Mouse (Mus musculus) stomach, postnatal 0 days (tissue): ENCODE data around the gene Ppp4c. TPM values are rescaled to one million over a fixed set of nuclear protein-coding genes. Genes with fewer than 3 reads are reported as not detected.

Experiments
- ATAC-seq: fragments of 200-750 bp; cut with Nextera tagmentation; 2 replicates; pipeline ENCODE4 v1.8.0; 2017; ENCODE audit not compliant: low FRiP score, low TSS enrichment
- DNase-seq: peaks from one replicate; pipeline ENCODE4 v3.0.0-alpha.2; 2016; ENCODE audit warnings: low spot score
- H3K27ac ChIP-seq: fragments of 300-500 bp; sonication (generic); replicated peaks from 2 replicates; pipeline ENCODE4 v1.5.1; 2014; ENCODE audit warnings: mild to moderate bottlenecking, control low read depth
- H3K27me3 ChIP-seq: fragments of 300-500 bp; sonication (generic); 2 replicates; pipeline ENCODE4 v1.6.1; 2014; ENCODE audit warnings: low read length; ENCODE audit not compliant: control insufficient read depth, insufficient read depth
- H3K36me3 ChIP-seq: fragments of 300-500 bp; sonication (generic); 2 replicates; pipeline ENCODE4 v1.6.1; 2014; ENCODE audit warnings: low read length, mixed read lengths; ENCODE audit not compliant: control insufficient read depth, insufficient read depth
- H3K4me1 ChIP-seq: fragments of 300-500 bp; sonication (generic); replicated peaks from 2 replicates; pipeline ENCODE4 v1.6.1; 2014; ENCODE audit warnings: antibody characterized with exemption; ENCODE audit not compliant: control insufficient read depth, insufficient read depth
- H3K4me2 ChIP-seq: fragments of 300-500 bp; sonication (generic); replicated peaks from 2 replicates; pipeline ENCODE4 v1.6.1; 2014; ENCODE audit warnings: low read depth, mild to moderate bottlenecking, control low read depth, moderate library complexity
- H3K4me3 ChIP-seq: fragments of 300-500 bp; sonication (generic); 2 replicates; pipeline ENCODE4 v1.5.1; 2014; ENCODE audit warnings: low read depth, low read length, control low read depth
- H3K9ac ChIP-seq: fragments of 300-500 bp; sonication (generic); 2 replicates; pipeline ENCODE4 v1.6.1; 2014; ENCODE audit warnings: mild to moderate bottlenecking, low read length, control low read depth, mixed read lengths
- H3K9me3 ChIP-seq: fragments of 300-500 bp; sonication (generic); 2 replicates; pipeline ENCODE4 v1.6.1; 2016; ENCODE audit warnings: low read length; ENCODE audit not compliant: control insufficient read depth
- CTCF ChIP-seq: IDR thresholded peaks from 2 replicates; pipeline ENCODE4 v1.5.1; 2016; ENCODE audit warnings: antibody characterized with exemption, low read depth, mild to moderate bottlenecking, moderate library complexity
- EP300 ChIP-seq: optimal IDR thresholded peaks from 2 replicates; pipeline ENCODE3; 2016; ENCODE audit warnings: antibody characterized with exemption
- WGBS: fragments of 180-500 bp; shearing (Covaris S2); extraction: QIAGEN DNeasy Blood & Tissue Kit; methylation state at CpG from one replicate; pipeline ENCODE4 v1.1.7; 2014; 5-methylcytosine and 5-hydroxymethylcytosine counted together
- polyA plus RNA-seq: library from polyadenylated mRNA; unstranded; fragments of >200 nt; fragmentation: Nextera tagmentation; extraction: Ambion mirVana; gene quantifications from 2 replicates; pipeline ENCODE4 v1.2.1, GENCODE M21; 2015

Ppp4c gene
- polyA plus RNA-seq, 1 experiment from 2014 or later: 122 TPM

GRCm38 (mm10) chr7:126765540-126765939, 26.8 kb downstream of the Ppp4c start:
- ATAC-seq (no peak), DNase-seq (no peak)
- no peak overlapping the region for H3K9ac ChIP-seq
- H3K36me3 ChIP-seq: peaks cover 32% of the 10 kb centered on the region
- no peak overlapping the region for H3K4me2 ChIP-seq
- H3K4me3 ChIP-seq: no peak overlapping the region
- H3K27ac ChIP-seq: peak overlapping the region; percentile 76; the same call in 1 of the 2 replicates
- no peaks in the 10 kb centered on the region for H3K27me3 ChIP-seq
- peaks cover 10% of the 10 kb centered on the region for H3K4me1 ChIP-seq
- no peaks in the 10 kb centered on the region for H3K9me3 ChIP-seq
- no peak for TF ChIP-seq EP300
- WGBS: 59% methylated on average over 9 of the region's 9 CpGs

DNA sequence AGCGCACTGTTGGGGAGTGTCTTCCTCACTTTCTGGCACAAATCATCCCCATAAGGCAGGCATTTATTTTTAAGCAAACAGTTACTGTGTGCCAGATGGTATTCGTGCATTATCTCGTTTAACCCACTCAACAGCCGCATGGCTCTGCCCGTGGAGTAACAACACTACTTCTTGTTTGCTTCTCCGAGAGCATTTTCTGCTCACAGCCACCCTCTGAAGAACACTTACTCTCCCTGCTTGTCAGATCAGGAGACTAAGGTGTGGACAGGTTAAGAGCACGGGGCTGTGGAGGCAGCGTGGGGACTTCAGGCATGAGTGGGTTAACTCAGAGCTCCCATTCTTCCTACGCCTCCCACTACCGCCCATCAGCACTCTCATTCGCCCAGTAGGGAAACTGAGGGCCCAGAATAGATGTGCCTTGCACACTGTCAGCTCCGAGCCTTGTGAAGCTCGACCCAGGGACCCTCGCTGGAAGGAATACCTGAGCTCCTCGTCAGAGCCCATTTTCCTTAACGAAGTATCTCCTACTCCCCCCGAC, 29.8 kb downstream of the Ppp4c start:
- Histone ChIP-seq H3K36me3 (peaks cover 23% of the 10 kb centered on the region), H3K9me3 (no peaks in the 10 kb centered on the region), H3K9ac (peak overlapping the region; percentile 23; the same call in 1 of the 2 replicates), H3K4me3 (no peak overlapping the region), H3K27me3 (no peaks in the 10 kb centered on the region), H3K4me2 (peak overlapping the region; percentile 29; the same call in 1 of the 2 replicates), H3K27ac (peak overlapping the region; percentile 97; the same call in 1 of the 2 replicates), H3K4me1 (peaks cover 10% of the 10 kb centered on the region)
- ATAC-seq: no peak
- WGBS: 48% methylated on average over 17 of the region's 17 CpGs
- TF ChIP-seq CTCF (no peak), EP300 (no peak)
- no peak for DNase-seq

GRCm38 (mm10) chr7:126761529-126762067, 30.7 kb downstream of the Ppp4c start:
- Histone ChIP-seq H3K36me3 (peaks cover 15% of the 10 kb centered on the region), H3K9me3 (no peaks in the 10 kb centered on the region), H3K4me1 (peaks cover 10% of the 10 kb centered on the region), H3K4me3 (no peak overlapping the region), H3K9ac (peak overlapping the region; percentile 5), H3K27me3 (no peaks in the 10 kb centered on the region), H3K4me2 (peak overlapping the region; percentile 38), H3K27ac (peak overlapping the region; percentile 97)
- ATAC-seq (peak; percentile 65), DNase-seq (peak; percentile 77)
- 45% methylated on average over 6 of the region's 6 CpGs for WGBS
- no peak for TF ChIP-seq EP300
- TF ChIP-seq CTCF: no peak

GRCm38 (mm10) chr7:126760956-126761355, 31.3 kb downstream of the Ppp4c start:
- no peak for TF ChIP-seq CTCF
- TF ChIP-seq EP300: no peak
- no peak for ATAC-seq
- no peaks in the 10 kb centered on the region for H3K27me3 ChIP-seq
- H3K4me3 ChIP-seq: no peak overlapping the region; the same call in 1 of the 2 replicates
- peaks cover 10% of the 10 kb centered on the region for H3K4me1 ChIP-seq
- H3K4me2 ChIP-seq: peak overlapping the region; percentile 73
- peak overlapping the region; percentile 97 for H3K27ac ChIP-seq
- H3K36me3 ChIP-seq: peaks cover 14% of the 10 kb centered on the region
- DNase-seq: no peak
- peak overlapping the region; percentile 5; the same call in 1 of the 2 replicates for H3K9ac ChIP-seq
- H3K9me3 ChIP-seq: no peaks in the 10 kb centered on the region
- 32% methylated on average over 4 of the region's 4 CpGs for WGBS

DNA sequence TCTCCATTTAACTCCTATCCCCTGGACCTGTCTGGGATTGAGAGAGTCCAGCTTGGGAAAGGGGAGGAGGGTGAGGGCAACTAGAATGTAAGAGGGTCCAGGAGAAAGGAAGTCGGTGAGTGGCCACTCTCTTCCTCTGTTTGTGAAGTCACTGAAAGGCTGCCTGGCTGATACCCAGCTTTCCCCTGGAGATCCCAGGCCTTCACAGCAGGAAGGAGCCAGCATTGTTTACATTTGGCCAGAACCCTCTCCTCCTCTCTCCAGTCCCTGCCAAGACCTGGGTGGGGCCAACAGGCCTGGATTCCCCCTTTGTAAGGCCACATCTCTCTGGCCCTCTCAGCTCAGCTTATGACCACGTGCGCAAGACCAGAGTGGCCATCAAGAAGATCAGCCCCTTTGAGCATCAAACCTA, 31.9 kb downstream of the Ppp4c start:
- peaks cover 10% of the 10 kb centered on the region for H3K4me1 ChIP-seq
- ATAC-seq (peak; percentile 77), DNase-seq (peak; percentile 83)
- H3K27me3 ChIP-seq: no peaks in the 10 kb centered on the region
- peaks cover 14% of the 10 kb centered on the region for H3K36me3 ChIP-seq
- no peaks in the 10 kb centered on the region for H3K9me3 ChIP-seq
- TF ChIP-seq CTCF (no peak), EP300 (no peak)
- peak overlapping the region; percentile 73 for H3K4me2 ChIP-seq
- H3K9ac ChIP-seq: peak overlapping the region; percentile 88
- H3K27ac ChIP-seq: peak overlapping the region; percentile 97
- H3K4me3 ChIP-seq: peak overlapping the region; percentile 82
- 4% methylated on average over 3 of the region's 3 CpGs for WGBS

DNA sequence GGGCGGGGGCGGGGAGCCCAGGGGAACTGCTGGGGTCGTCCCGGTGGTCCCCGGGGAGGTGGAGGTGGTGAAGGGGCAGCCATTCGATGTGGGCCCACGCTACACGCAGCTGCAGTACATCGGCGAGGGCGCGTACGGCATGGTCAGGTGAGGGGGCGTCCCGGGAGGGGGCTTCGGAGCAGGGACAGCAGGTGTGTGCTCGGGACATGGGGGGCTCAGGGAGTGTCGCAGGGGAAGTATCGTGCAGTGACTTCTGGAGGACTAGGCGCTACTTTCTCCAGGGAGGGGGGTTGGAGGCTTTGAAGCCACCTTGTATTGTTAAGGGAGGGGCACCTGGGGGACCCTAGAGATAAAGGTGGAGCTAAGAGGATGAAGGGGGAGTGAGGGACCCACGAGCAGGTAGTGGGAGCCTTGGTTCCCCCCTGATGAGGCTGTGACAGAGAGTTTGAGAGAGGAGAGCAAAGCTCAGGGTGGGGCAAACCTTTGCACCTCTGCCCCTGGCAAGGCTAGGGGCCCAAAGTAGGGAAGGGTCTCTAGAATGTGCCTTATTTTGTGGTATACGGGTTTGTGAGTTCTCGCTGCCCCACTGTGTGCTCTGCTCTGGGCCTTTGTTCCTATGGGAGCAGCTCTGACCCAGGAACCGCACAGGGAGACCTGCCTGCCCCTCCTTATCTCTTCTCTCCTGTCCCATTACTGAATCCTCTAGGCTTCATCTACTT, 32.5 kb downstream of the Ppp4c start:
- under 1% methylated on average over 19 of the region's 24 CpGs for WGBS
- H3K4me1 ChIP-seq: peaks cover 13% of the 10 kb centered on the region
- no peak for TF ChIP-seq CTCF
- TF ChIP-seq EP300: no peak
- H3K4me2 ChIP-seq: peak overlapping the region; percentile 73
- peak overlapping the region; percentile 88 for H3K9ac ChIP-seq
- peak overlapping the region; percentile 82 for H3K4me3 ChIP-seq
- DNase-seq: no peak
- H3K36me3 ChIP-seq: peaks cover 12% of the 10 kb centered on the region
- H3K27ac ChIP-seq: peak overlapping the region; percentile 97
- H3K27me3 ChIP-seq: no peaks in the 10 kb centered on the region
- peak; percentile 19 for ATAC-seq
- H3K9me3 ChIP-seq: no peaks in the 10 kb centered on the region
